Mouse (Mus musculus) layer of hippocampus, adult 8-10 months (tissue): ENCODE results near the gene Zfp408. TPM values are rescaled to one million over a fixed set of nuclear protein-coding genes. Genes with fewer than 3 reads are reported as not detected.
"Not testable (repeated sequence)": the region's sequence is repeated elsewhere in the genome, so short reads cannot be mapped to it uniquely, and the experiment has no call there.

ENCODE experiments used
- DNase-seq, 2 experiments: peaks; one replicate each; pipeline ENCODE4 v3.0.0; 2022; ENCODE audit warnings: low spot score in 2 of 2
- total RNA-seq, 4 experiments: library from RNA; stranded (reverse); gene quantifications; 2 replicates each; pipeline ENCODE4 v1.2.4; 2022

Zfp408 gene
- total RNA-seq, 4 experiments from 2014 or later = 11.2 to 15.0 (median 11.8) TPM

DNA sequence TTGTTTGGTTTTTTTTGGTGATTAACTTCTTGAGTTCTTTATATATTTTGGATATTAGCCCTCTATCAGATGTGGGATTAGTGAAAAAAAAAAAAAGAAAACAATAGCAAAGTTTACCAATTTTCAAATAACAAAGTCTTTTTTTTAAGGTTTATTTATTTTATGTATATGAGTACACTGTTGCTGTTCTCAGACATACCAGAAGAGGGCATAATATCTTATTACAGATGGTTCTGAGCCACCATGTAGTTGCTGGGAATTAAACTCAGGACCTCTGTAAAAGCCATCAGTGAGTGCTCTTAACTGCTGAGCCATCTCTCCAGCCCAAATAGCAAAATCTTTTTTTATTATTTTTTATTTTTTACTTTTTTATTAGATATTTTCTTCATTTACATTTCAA, 40.2 kb downstream of the Zfp408 start:
- DNase-seq = not testable (repeated sequence)

DNA sequence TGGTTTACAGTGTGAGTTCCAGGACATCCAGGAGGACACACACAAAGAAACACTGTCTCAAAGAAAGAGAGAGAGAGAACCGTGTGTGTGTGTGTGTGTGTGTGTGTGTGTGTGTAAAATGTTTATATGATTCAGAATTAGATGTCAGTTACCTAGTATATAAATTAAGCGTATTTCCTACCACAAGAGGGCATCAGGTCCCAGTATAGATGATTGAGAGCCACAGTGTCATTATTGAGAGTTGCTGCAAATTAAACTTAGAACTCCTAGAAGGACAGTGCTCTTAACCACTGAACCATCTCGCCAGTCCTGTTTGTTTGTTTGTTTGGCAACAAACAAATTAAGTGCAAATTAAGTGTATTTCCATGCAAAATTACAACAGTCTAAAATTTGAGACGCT, 47.2 kb downstream of the Zfp408 start:
- DNase-seq = no peak

DNA sequence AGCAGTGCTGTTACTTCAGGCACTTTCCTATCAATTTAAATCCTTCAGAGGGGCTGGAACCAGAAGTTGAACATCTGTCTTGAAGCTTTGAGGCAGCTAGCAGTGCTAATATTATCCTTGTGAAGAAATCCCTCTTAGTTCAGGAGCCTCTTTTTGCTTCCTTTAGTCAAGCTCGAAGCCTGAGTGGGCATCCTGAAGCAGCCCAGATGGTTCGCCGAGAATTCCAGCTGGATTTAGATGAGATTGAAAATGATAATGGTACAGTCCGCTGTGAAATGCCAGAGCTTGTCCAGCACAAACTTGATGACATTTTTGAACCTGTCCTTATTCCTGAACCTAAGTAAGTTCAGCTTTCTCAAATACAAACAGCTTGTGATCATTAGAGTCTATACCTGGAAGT, 49.1 kb downstream of the Zfp408 start:
- DNase-seq = peak in 1 of 2 experiments; percentile 34

Other genes with a start within 250 kb of the Zfp408 start
- 100 to 1,000 TPM; 108 to 144 (median 121) TPM for gene 1110051M20Rik, start 205.1 kb downstream of the Zfp408 start, total RNA-seq
- 10 to 100 TPM; 26.1 to 30.6 (median 29.4) TPM for gene Lrp4, start 192.3 kb downstream of the Zfp408 start, total RNA-seq
- gene Ckap5, start 123.0 kb downstream of the Zfp408 start, total RNA-seq = 100 to 1,000 TPM; 121 to 126 (median 123) TPM
- gene F2, start 13.4 kb downstream of the Zfp408 start, total RNA-seq = under 1 TPM in 1 of 4 experiments, not detected in 3; 0.32 TPM
- 10 to 100 TPM; 56.8 to 66.3 (median 63.1) TPM for gene Arhgap1, start 69 bp upstream of the Zfp408 start, total RNA-seq
- gene Atg13, start 60.8 kb upstream of the Zfp408 start, total RNA-seq = 10 to 100 TPM; 67.1 to 87.7 (median 74.4) TPM
- gene Harbi1, start 61.1 kb upstream of the Zfp408 start, total RNA-seq = 10 to 100 TPM in 1 of 4 experiments, 1 to 10 TPM in 3; 6.7 to 10.7 (median 8.0) TPM
- gene Ambra1, start 80.3 kb upstream of the Zfp408 start, total RNA-seq = 10 to 100 TPM; 49.8 to 55.9 (median 52.8) TPM